Mouse (Mus musculus) urinary bladder, postnatal 10 days (tissue): ENCODE results near the gene Fam214a.

Source experiments
- DNase-seq: peaks from one replicate; pipeline ENCODE4 v3.0.0; 2022; ENCODE audit warnings: low spot score

Gene Fam214a

GRCm38 (mm10) chr9:75033141-75033540 is 80.5 kb downstream of the Fam214a start:
- no peak for DNase-seq

GRCm38 (mm10) chr9:75034691-75035090 is 82.0 kb downstream of the Fam214a start:
- DNase-seq: no peak

GRCm38 (mm10) chr9:75035944-75036343 is 83.3 kb downstream of the Fam214a start:
- no peak for DNase-seq

- DNase-seq: peak; percentile 26
Measured at GRCm38 (mm10) chr9:75037451-75038356, 85.0 kb downstream of the Fam214a start, which contains the start of gene Arpp19. TSS of gene Arpp19 (plus strand) at chr9:75037614.

GRCm38 (mm10) chr9:75038357-75038688 is 85.6 kb downstream of the Fam214a start:
- DNase-seq: no peak

- DNase-seq: no peak
Measured at GRCm38 (mm10) chr9:75040566-75040965, 87.9 kb downstream of the Fam214a start.

- no peak for DNase-seq
Measured at GRCm38 (mm10) chr9:75041840-75042525, 89.3 kb downstream of the Fam214a start.

GRCm38 (mm10) chr9:75043191-75043590 is 90.5 kb downstream of the Fam214a start:
- no peak for DNase-seq

- no peak for DNase-seq
Measured at GRCm38 (mm10) chr9:75047079-75047478, 94.4 kb downstream of the Fam214a start.

GRCm38 (mm10) chr9:75049100-75049499 is 96.4 kb downstream of the Fam214a start:
- no peak for DNase-seq

- DNase-seq: no peak
Measured at GRCm38 (mm10) chr9:75050003-75050402, 97.3 kb downstream of the Fam214a start.

GRCm38 (mm10) chr9:75051841-75052240 is 99.2 kb downstream of the Fam214a start:
- DNase-seq: no peak

GRCm38 (mm10) chr9:75055046-75055445 is 102.4 kb downstream of the Fam214a start:
- no peak for DNase-seq

GRCm38 (mm10) chr9:75064678-75065331 is 112.1 kb downstream of the Fam214a start:
- DNase-seq: no peak

- DNase-seq: no peak
Measured at GRCm38 (mm10) chr9:75070457-75071028, 117.9 kb downstream of the Fam214a start, which contains the start of gene Myo5a. TSS of gene Myo5a (plus strand) at chr9:75071015.

- DNase-seq: peak; percentile 26
Measured at GRCm38 (mm10) chr9:75071029-75071705, 118.5 kb downstream of the Fam214a start.

GRCm38 (mm10) chr9:75071706-75072192 is 119.1 kb downstream of the Fam214a start:
- DNase-seq: no peak

- no peak for DNase-seq
Measured at GRCm38 (mm10) chr9:75072361-75072760, 119.7 kb downstream of the Fam214a start.

GRCm38 (mm10) chr9:75077191-75077590 is 124.5 kb downstream of the Fam214a start:
- DNase-seq: no peak
